Mouse (Mus musculus) stomach, postnatal 0 days (tissue): Measurements from ENCODE around the gene Apbb1. TPM values are rescaled to one million over a fixed set of nuclear protein-coding genes. Genes with fewer than 3 reads are reported as not detected.

Experiments
- ATAC-seq: fragments of 200-750 bp; cut with Nextera tagmentation; 2 replicates; pipeline ENCODE4 v1.8.0; 2017; ENCODE audit not compliant: low FRiP score, low TSS enrichment
- DNase-seq: peaks from one replicate; pipeline ENCODE4 v3.0.0-alpha.2; 2016; ENCODE audit warnings: low spot score
- H3K27ac ChIP-seq: fragments of 300-500 bp; sonication (generic); replicated peaks from 2 replicates; pipeline ENCODE4 v1.5.1; 2014; ENCODE audit warnings: mild to moderate bottlenecking, control low read depth
- H3K27me3 ChIP-seq: fragments of 300-500 bp; sonication (generic); 2 replicates; pipeline ENCODE4 v1.6.1; 2014; ENCODE audit warnings: low read length; ENCODE audit not compliant: control insufficient read depth, insufficient read depth
- H3K36me3 ChIP-seq: fragments of 300-500 bp; sonication (generic); 2 replicates; pipeline ENCODE4 v1.6.1; 2014; ENCODE audit warnings: low read length, mixed read lengths; ENCODE audit not compliant: control insufficient read depth, insufficient read depth
- H3K4me1 ChIP-seq: fragments of 300-500 bp; sonication (generic); replicated peaks from 2 replicates; pipeline ENCODE4 v1.6.1; 2014; ENCODE audit warnings: antibody characterized with exemption; ENCODE audit not compliant: control insufficient read depth, insufficient read depth
- H3K4me2 ChIP-seq: fragments of 300-500 bp; sonication (generic); replicated peaks from 2 replicates; pipeline ENCODE4 v1.6.1; 2014; ENCODE audit warnings: low read depth, mild to moderate bottlenecking, control low read depth, moderate library complexity
- H3K4me3 ChIP-seq: fragments of 300-500 bp; sonication (generic); 2 replicates; pipeline ENCODE4 v1.5.1; 2014; ENCODE audit warnings: low read depth, low read length, control low read depth
- H3K9ac ChIP-seq: fragments of 300-500 bp; sonication (generic); 2 replicates; pipeline ENCODE4 v1.6.1; 2014; ENCODE audit warnings: mild to moderate bottlenecking, low read length, control low read depth, mixed read lengths
- H3K9me3 ChIP-seq: fragments of 300-500 bp; sonication (generic); 2 replicates; pipeline ENCODE4 v1.6.1; 2016; ENCODE audit warnings: low read length; ENCODE audit not compliant: control insufficient read depth
- CTCF ChIP-seq: IDR thresholded peaks from 2 replicates; pipeline ENCODE4 v1.5.1; 2016; ENCODE audit warnings: antibody characterized with exemption, low read depth, mild to moderate bottlenecking, moderate library complexity
- EP300 ChIP-seq: optimal IDR thresholded peaks from 2 replicates; pipeline ENCODE3; 2016; ENCODE audit warnings: antibody characterized with exemption
- WGBS: fragments of 180-500 bp; shearing (Covaris S2); extraction: QIAGEN DNeasy Blood & Tissue Kit; methylation state at CpG from one replicate; pipeline ENCODE4 v1.1.7; 2014; 5-methylcytosine and 5-hydroxymethylcytosine counted together
- polyA plus RNA-seq: library from polyadenylated mRNA; unstranded; fragments of >200 nt; fragmentation: Nextera tagmentation; extraction: Ambion mirVana; gene quantifications from 2 replicates; pipeline ENCODE4 v1.2.1, GENCODE M21; 2015

The Apbb1 gene
- polyA plus RNA-seq, 1 experiment from 2014 or later, result 16.6 TPM

DNA sequence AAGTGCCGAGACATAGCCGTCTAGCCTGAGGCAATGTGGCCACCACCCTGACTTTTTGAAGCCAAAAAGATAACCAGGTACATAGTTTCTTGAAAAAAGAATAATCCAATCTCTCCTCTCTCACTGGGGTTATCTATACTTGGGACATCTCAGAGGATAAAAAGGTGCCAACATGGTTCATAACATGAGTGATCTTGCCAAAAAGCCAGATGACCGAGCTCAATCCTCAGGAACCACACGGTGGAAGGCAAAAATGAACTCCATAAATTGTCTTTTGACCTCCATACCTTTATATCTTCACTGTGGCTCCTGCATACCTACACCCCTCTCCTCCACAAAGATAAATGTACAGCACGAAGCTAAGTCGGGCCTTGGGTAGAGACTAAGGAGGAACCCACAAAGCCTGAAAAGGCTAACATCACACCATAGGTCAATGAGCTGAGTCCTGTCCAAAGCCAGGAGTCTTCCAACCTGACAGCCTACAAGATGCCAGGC lies 4.0 kb downstream of the Apbb1 start:
- Histone ChIP-seq H3K4me1 (no peaks in the 10 kb centered on the region), H3K27ac (no peak overlapping the region), H3K4me2 (no peak overlapping the region), H3K9me3 (no peaks in the 10 kb centered on the region), H3K9ac (no peak overlapping the region), H3K36me3 (no peaks in the 10 kb centered on the region), H3K4me3 (no peak overlapping the region), H3K27me3 (no peaks in the 10 kb centered on the region)
- 90% methylated on average over 6 of the region's 6 CpGs for WGBS
- no peak for TF ChIP-seq EP300
- TF ChIP-seq CTCF, result no peak
- DNase-seq (no peak), ATAC-seq (no peak)

DNA sequence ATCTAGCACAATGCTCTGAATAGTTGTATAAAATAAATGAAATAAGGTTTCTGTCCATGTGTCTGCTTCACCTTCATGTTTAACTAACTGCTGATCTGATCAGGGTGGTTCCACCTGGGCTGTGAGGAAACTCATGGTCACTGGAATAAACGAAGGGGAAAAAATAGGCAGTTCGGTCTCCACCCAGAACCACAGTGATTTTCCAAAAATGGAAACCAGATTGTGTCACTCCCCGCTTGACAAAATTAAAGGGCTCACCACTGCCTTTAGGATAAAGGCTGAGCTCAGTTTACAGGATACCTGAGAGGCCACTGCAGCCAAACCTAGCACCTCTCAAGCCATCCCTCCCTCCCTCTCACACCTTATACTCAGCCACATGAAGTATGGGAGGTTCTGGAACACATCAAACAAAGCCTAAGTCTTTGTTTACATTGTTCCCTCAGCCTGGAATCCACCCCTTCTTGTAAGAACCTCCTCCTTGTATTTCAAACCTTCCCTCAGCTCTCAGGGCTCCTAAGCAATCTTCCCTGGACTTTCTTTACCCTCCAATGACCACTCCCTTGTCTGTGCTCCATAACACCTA lies 5.2 kb downstream of the Apbb1 start:
- H3K4me2 ChIP-seq, result no peak overlapping the region
- H3K4me1 ChIP-seq, result no peaks in the 10 kb centered on the region
- no peak overlapping the region for H3K9ac ChIP-seq
- no peak for TF ChIP-seq CTCF
- no peak for TF ChIP-seq EP300
- no peak overlapping the region for H3K4me3 ChIP-seq
- DNase-seq (no peak), ATAC-seq (no peak)
- no peaks in the 10 kb centered on the region for H3K27me3 ChIP-seq
- 46% methylated on average over 3 of the region's 3 CpGs for WGBS
- no peaks in the 10 kb centered on the region for H3K9me3 ChIP-seq
- H3K36me3 ChIP-seq, result no peaks in the 10 kb centered on the region
- no peak overlapping the region for H3K27ac ChIP-seq

DNA sequence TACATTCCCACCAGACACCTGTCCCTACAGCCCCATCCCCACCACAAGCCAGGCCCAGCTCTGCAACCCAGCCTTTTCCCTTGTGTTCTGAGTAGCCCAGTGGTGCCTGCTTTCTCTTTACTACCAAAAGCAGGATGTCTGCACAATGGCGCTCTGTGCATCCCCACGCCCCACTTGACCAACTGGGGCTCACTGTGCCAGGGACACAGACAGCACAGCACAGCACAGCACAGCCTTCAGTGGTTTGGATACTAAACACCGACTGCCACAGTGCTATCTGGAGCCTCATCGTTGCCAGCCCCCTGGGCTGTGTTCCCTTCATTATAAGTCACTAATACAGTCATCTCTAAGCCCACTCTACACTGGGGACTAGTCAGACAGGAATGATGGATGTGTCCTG lies 6.9 kb downstream of the Apbb1 start:
- Histone ChIP-seq H3K27me3 (no peaks in the 10 kb centered on the region), H3K4me1 (no peaks in the 10 kb centered on the region), H3K36me3 (no peaks in the 10 kb centered on the region), H3K27ac (no peak overlapping the region), H3K4me3 (no peak overlapping the region), H3K9me3 (no peaks in the 10 kb centered on the region), H3K4me2 (no peak overlapping the region), H3K9ac (no peak overlapping the region)
- ATAC-seq (no peak), DNase-seq (no peak)
- TF ChIP-seq EP300 (no peak), CTCF (no peak)
- WGBS, result 87% methylated on average over 4 of the region's 4 CpGs

DNA sequence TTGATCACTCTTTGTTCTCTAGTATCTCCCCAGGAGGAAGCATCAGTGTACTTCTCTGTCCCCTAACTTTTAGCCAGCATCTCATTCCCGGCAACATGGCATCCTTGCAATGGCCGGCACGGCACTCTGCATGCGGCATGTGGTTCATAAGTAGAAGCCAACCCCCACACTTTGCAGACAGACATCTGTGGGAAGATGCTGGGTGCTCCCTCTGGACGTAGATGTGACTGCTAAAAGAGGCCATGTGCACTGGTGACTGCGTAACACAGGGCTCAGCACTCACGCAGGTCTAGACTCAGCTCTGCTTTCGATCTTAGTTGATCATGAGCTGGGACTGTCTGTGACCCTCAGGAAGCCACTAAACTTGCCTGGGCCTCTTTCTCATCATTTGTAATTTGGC lies 8.5 kb downstream of the Apbb1 start:
- H3K27ac ChIP-seq, result no peak overlapping the region
- ATAC-seq (no peak), DNase-seq (no peak)
- 91% methylated on average over 8 of the region's 8 CpGs for WGBS
- no peaks in the 10 kb centered on the region for H3K36me3 ChIP-seq
- H3K9ac ChIP-seq, result no peak overlapping the region
- no peak overlapping the region for H3K4me3 ChIP-seq
- H3K9me3 ChIP-seq, result no peaks in the 10 kb centered on the region
- no peak overlapping the region for H3K4me2 ChIP-seq
- TF ChIP-seq EP300 (no peak), CTCF (no peak)
- no peaks in the 10 kb centered on the region for H3K4me1 ChIP-seq
- H3K27me3 ChIP-seq, result no peaks in the 10 kb centered on the region

DNA sequence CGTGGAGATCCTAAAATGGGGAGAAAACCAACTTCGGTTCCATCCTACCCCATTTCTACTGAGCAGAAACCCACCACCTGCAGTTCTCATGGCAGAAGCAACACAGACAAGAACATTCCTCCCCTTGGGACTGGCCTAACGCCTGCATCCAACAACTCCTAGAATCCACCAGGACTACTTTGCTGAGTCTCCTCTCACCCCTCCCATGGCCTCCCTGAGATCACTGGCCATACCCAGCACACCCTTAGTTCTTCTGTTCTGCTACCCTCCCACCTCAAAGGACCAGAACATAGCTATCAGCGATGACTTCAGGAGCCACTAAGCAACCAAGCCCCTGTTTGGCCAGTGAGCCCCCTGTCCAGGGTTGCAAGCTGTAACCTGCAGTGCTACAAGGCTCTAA lies 10.7 kb downstream of the Apbb1 start:
- H3K9ac ChIP-seq, result no peak overlapping the region
- ATAC-seq, result no peak
- TF ChIP-seq EP300 (no peak), CTCF (no peak)

DNA sequence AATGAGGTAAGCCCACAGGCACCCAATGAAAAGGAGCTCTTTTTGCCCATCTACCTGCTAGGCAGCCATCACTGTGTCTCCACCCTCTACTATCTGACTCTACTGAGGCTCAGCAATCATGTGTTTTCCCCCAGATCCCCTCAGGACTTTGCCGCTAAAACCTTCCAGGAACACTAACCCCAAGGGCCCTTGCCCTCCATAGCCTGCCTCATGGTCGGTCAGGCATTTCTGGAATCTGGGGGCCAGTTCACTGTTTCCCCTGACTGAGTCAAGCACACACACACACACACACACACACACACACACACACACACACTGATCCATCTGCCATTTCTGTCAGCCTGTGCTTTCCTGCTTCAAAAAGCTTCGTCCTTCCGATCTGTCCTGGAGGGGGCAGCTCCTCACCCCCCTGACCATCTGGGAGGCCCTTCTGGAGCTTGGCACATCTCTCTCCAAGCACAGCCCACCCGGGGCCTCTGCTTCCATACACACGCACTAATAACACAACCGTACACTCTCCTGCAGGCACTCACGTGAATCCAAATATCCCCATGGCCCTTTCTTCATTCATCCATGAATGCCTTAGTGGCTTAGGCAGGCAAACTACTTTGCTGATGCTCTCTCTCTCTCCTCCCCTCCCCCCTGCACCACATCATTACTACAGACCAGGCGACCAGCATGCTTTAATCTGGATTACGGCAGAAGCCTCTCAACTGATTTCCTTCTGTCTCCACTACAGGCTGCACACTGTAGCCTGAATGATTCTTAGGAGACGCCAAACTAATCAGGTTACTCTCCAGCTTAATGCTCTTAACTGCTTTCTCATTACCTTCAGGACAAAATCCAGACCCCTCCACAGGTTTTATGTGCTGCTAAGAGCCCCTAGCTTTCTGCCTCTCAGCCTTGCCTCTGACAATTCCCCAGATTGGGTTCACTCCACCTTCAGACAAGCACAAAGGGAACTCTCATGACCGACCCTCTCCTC lies 11.6 kb downstream of the Apbb1 start:
- TF ChIP-seq CTCF, result no peak
- TF ChIP-seq EP300, result no peak
- no peak overlapping the region for H3K27ac ChIP-seq
- DNase-seq (no peak), ATAC-seq (no peak)
- H3K9ac ChIP-seq, result no peak overlapping the region
- 54% methylated on average over 12 of the region's 12 CpGs for WGBS
- H3K27me3 ChIP-seq, result no peaks in the 10 kb centered on the region
- H3K4me3 ChIP-seq, result no peak overlapping the region
- H3K4me2 ChIP-seq, result no peak overlapping the region
- no peaks in the 10 kb centered on the region for H3K4me1 ChIP-seq
- no peaks in the 10 kb centered on the region for H3K36me3 ChIP-seq
- no peaks in the 10 kb centered on the region for H3K9me3 ChIP-seq

More for the DNA sequence above, 10.7 kb downstream of the Apbb1 start:
- no peaks in the 10 kb centered on the region for H3K9me3 ChIP-seq
- H3K4me3 ChIP-seq, result no peak overlapping the region
- H3K36me3 ChIP-seq, result no peaks in the 10 kb centered on the region
- H3K4me1 ChIP-seq, result no peaks in the 10 kb centered on the region
- WGBS, result 79% methylated on average over 4 of the region's 4 CpGs
- no peak overlapping the region for H3K4me2 ChIP-seq
- DNase-seq, result no peak
- H3K27me3 ChIP-seq, result no peaks in the 10 kb centered on the region
- no peak overlapping the region for H3K27ac ChIP-seq
